Mouse (Mus musculus): Measurements from ENCODE around the gene Foxj2. TPM values are rescaled to one million over a fixed set of nuclear protein-coding genes. Genes with fewer than 3 reads are reported as not detected.

The Foxj2 gene
- polyA plus RNA-seq, 1 experiment from 2014 or later = 2.8 TPM

DNA sequence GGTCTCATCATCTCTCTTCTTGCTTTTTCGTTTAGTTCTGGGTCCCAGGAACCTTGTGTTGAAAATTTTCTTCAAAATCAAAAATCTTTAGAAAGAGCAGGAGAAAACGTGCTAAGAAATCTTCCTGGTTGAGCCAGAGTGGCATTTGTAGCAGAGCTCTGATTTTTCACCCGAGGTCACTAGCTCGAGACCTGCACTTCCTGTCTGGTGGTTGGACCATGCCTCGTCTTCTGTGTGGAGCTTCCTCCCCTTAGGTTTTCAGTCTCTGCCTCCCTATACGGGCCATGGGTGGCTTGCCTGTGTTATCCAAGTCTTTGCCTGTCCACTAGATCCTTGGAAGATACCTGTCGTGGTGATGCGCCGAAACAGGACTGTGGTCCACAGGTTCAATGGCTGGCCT, 2.1 kb downstream of the Foxj2 start:
- no peak for ATAC-seq
- no peak overlapping the region for H3K9ac ChIP-seq (ENCODE audit: low read depth, low read length)
- H3K9me3 ChIP-seq (ENCODE audit: control insufficient read depth) = no peaks in the 10 kb centered on the region
- no peak for TF ChIP-seq CTCF (IDR thresholded peaks at IDR 0.05; ENCODE audit: low read depth)
- no peak overlapping the region for H3K27ac ChIP-seq (ENCODE audit: low read depth, low read length)
- no peaks in the 10 kb centered on the region for H3K36me3 ChIP-seq (ENCODE audit: control insufficient read depth, insufficient read depth)
- H3K4me2 ChIP-seq (replicated peaks; ENCODE audit: low read depth) = peak overlapping the region; percentile 96; the same call in 1 of the 2 replicates
- peaks cover 17% of the 10 kb centered on the region for H3K4me1 ChIP-seq (replicated peaks; ENCODE audit: control insufficient read depth, insufficient read depth, low read length)
- 69% methylated on average over 9 of the region's 9 CpGs for WGBS
- no peaks in the 10 kb centered on the region for H3K27me3 ChIP-seq (replicated peaks; ENCODE audit: control insufficient read depth, insufficient read depth, low read length)
- no peak overlapping the region for H3K4me3 ChIP-seq (ENCODE audit: low read depth, low read length)

DNA sequence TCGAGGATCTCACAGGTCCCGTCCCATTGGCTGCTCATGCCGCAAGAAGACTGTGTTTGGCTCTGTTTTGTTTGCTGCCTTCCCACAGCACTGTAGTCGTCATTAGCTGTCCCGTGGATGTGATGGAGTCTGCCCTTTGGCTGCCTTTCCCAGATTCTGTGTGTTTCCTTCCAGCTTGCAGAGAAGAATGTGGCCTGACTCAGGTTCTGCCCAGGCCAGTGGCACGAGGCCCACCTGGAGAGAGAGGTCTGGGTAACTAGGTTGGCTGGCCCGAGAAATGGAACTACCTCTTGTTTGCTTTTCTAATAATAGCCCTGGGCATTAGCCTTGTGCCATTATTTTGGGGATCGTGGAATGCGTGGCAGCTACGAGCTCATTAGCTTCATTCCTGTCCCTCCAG, 4.4 kb downstream of the Foxj2 start:
- ATAC-seq = no peak
- Histone ChIP-seq H3K4me1 (replicated peaks; ENCODE audit: control insufficient read depth, insufficient read depth, low read length) (peaks cover 17% of the 10 kb centered on the region), H3K9me3 (ENCODE audit: control insufficient read depth) (no peaks in the 10 kb centered on the region), H3K9ac (ENCODE audit: low read depth, low read length) (no peak overlapping the region), H3K27me3 (replicated peaks; ENCODE audit: control insufficient read depth, insufficient read depth, low read length) (no peaks in the 10 kb centered on the region), H3K36me3 (ENCODE audit: control insufficient read depth, insufficient read depth) (0 out of 2 replicates have a peak, but pooled peaks cover 4% of the 10 kb centered on the region), H3K4me3 (ENCODE audit: low read depth, low read length) (no peak overlapping the region), H3K27ac (ENCODE audit: low read depth, low read length) (no peak overlapping the region), H3K4me2 (replicated peaks; ENCODE audit: low read depth) (no peak overlapping the region)
- no peak for TF ChIP-seq CTCF (IDR thresholded peaks at IDR 0.05; ENCODE audit: low read depth)
- WGBS = 67% methylated on average over 10 of the region's 10 CpGs

- ATAC-seq = peak; percentile 20; the same call in 1 of the 2 replicates
- Histone ChIP-seq H3K9me3 (ENCODE audit: control insufficient read depth) (no peaks in the 10 kb centered on the region), H3K4me1 (replicated peaks; ENCODE audit: control insufficient read depth, insufficient read depth, low read length) (peaks cover 17% of the 10 kb centered on the region), H3K27me3 (replicated peaks; ENCODE audit: control insufficient read depth, insufficient read depth, low read length) (no peaks in the 10 kb centered on the region), H3K9ac (ENCODE audit: low read depth, low read length) (no peak overlapping the region), H3K27ac (ENCODE audit: low read depth, low read length) (no peak overlapping the region), H3K4me3 (ENCODE audit: low read depth, low read length) (no peak overlapping the region), H3K4me2 (replicated peaks; ENCODE audit: low read depth) (no peak overlapping the region), H3K36me3 (ENCODE audit: control insufficient read depth, insufficient read depth) (peaks cover 13% of the 10 kb centered on the region)
- WGBS = 82% methylated on average over 9 of the region's 9 CpGs
- no peak for TF ChIP-seq CTCF (IDR thresholded peaks at IDR 0.05; ENCODE audit: low read depth)
Observed at GRCm38 (mm10) chr6:122825166-122825565, 5.5 kb downstream of the Foxj2 start.

DNA sequence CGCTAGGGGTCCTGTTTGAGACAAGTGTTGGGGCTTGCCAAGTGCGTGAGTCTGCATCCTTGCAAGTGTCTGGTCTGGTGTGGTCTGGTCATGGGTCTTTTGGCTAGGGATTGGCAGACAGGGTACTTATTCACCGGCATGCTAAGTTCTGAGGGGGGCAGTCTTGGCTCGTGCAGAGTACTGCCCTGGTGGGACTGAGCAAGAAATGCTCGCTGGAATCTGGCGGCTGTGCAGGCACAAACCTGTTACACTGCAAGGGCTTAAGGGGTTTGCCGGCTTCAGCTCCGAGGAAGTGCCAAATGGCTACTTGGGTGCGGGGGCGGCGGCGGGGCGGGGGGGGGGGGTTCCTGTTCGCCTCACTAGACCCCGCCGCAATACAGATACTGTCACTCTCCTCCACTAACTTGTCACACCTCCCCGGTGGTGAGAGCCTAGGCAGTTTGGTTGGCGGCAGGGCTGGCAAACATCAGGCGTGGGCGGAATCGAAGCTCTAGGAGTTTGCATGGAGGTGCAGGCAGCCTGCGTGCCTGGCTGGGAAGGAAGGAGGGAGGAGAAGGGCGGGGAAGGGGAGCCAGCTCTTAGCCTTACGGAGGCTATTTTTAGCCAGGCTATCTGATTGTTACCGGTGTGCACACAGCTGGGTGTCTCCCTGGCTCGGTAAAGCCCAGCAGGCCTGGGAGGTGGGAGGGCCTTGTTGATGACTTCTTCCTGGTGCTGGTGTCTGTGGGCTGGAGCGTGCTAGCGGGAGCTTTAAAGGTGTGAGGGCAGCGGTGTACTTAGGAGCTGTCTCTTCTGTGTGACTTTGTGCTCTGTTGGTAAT, 6.4 kb downstream of the Foxj2 start:
- Histone ChIP-seq H3K9me3 (ENCODE audit: control insufficient read depth) (no peaks in the 10 kb centered on the region), H3K27ac (ENCODE audit: low read depth, low read length) (no peak overlapping the region; the same call in 1 of the 2 replicates), H3K4me3 (ENCODE audit: low read depth, low read length) (peak overlapping the region; percentile 34), H3K9ac (ENCODE audit: low read depth, low read length) (0 out of 2 replicates have a peak overlapping the region, but pooled peaks have one; percentile 37), H3K4me2 (replicated peaks; ENCODE audit: low read depth) (peak overlapping the region; percentile 74), H3K27me3 (replicated peaks; ENCODE audit: control insufficient read depth, insufficient read depth, low read length) (no peaks in the 10 kb centered on the region), H3K4me1 (replicated peaks; ENCODE audit: control insufficient read depth, insufficient read depth, low read length) (peaks cover 13% of the 10 kb centered on the region), H3K36me3 (ENCODE audit: control insufficient read depth, insufficient read depth) (peaks cover 20% of the 10 kb centered on the region)
- peak; percentile 82 for ATAC-seq
- 4% methylated on average over 29 of the region's 29 CpGs for WGBS
- TF ChIP-seq CTCF (IDR thresholded peaks at IDR 0.05; ENCODE audit: low read depth) = no peak

- H3K27ac ChIP-seq (ENCODE audit: low read depth, low read length) = no peak overlapping the region
- 53% methylated on average over 13 of the region's 13 CpGs for WGBS
Observed at GRCm38 (mm10) chr6:122828086-122828485, 8.4 kb downstream of the Foxj2 start.

DNA sequence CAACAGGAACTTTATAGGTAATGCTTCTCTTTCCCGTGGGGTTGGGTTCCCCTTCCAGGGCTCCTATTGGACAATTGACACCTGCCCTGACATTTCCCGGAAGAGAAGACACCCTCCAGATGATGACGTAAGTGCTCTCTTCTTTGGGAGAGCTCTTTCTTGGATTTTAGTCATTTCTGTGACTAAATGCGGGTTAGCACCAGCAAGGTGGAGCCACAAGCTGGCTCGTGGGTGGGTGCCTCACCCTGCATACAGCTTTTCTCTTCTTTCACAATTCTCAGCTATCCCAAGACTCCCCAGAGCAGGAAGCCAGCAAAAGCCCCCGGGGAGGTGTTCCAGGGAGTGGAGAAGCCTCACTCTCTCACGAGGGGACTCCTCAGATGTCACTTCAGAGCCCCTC, 13.2 kb downstream of the Foxj2 start:
- Histone ChIP-seq H3K27me3 (replicated peaks; ENCODE audit: control insufficient read depth, insufficient read depth, low read length) (no peaks in the 10 kb centered on the region), H3K9ac (ENCODE audit: low read depth, low read length) (no peak overlapping the region), H3K36me3 (ENCODE audit: control insufficient read depth, insufficient read depth) (peaks cover 72% of the 10 kb centered on the region), H3K27ac (ENCODE audit: low read depth, low read length) (no peak overlapping the region), H3K4me3 (ENCODE audit: low read depth, low read length) (no peak overlapping the region), H3K9me3 (ENCODE audit: control insufficient read depth) (no peaks in the 10 kb centered on the region), H3K4me2 (replicated peaks; ENCODE audit: low read depth) (no peak overlapping the region), H3K4me1 (replicated peaks; ENCODE audit: control insufficient read depth, insufficient read depth, low read length) (no peaks in the 10 kb centered on the region)
- no peak for ATAC-seq
- WGBS = 81% methylated on average over 7 of the region's 7 CpGs
- no peak for TF ChIP-seq CTCF (IDR thresholded peaks at IDR 0.05; ENCODE audit: low read depth)

More at GRCm38 (mm10) chr6:122828086-122828485, 8.4 kb downstream of the Foxj2 start:
- Histone ChIP-seq H3K9me3 (ENCODE audit: control insufficient read depth) (no peaks in the 10 kb centered on the region), H3K4me2 (replicated peaks; ENCODE audit: low read depth) (no peak overlapping the region), H3K4me3 (ENCODE audit: low read depth, low read length) (no peak overlapping the region), H3K4me1 (replicated peaks; ENCODE audit: control insufficient read depth, insufficient read depth, low read length) (peaks cover 13% of the 10 kb centered on the region; the same call in 1 of the 2 replicates), H3K27me3 (replicated peaks; ENCODE audit: control insufficient read depth, insufficient read depth, low read length) (no peaks in the 10 kb centered on the region), H3K36me3 (ENCODE audit: control insufficient read depth, insufficient read depth) (peaks cover 30% of the 10 kb centered on the region), H3K9ac (ENCODE audit: low read depth, low read length) (no peak overlapping the region)
- ATAC-seq = no peak
- peak; percentile 66 for TF ChIP-seq CTCF (IDR thresholded peaks at IDR 0.05; ENCODE audit: low read depth)
